Mouse (Mus musculus): ENCODE data around the gene Tubg1. TPM values are rescaled to one million over a fixed set of nuclear protein-coding genes. Genes with fewer than 3 reads are reported as not detected.
A peak's percentile ranks its signal among the peaks of the same experiment; 100 is the strongest.
"Not testable (repeated sequence)": the region's sequence is repeated elsewhere in the genome, so short reads cannot be mapped to it uniquely, and the experiment has no call there.

The Tubg1 gene
- polyA plus RNA-seq, 1 experiment from 2014 or later: 24.7 TPM

DNA sequence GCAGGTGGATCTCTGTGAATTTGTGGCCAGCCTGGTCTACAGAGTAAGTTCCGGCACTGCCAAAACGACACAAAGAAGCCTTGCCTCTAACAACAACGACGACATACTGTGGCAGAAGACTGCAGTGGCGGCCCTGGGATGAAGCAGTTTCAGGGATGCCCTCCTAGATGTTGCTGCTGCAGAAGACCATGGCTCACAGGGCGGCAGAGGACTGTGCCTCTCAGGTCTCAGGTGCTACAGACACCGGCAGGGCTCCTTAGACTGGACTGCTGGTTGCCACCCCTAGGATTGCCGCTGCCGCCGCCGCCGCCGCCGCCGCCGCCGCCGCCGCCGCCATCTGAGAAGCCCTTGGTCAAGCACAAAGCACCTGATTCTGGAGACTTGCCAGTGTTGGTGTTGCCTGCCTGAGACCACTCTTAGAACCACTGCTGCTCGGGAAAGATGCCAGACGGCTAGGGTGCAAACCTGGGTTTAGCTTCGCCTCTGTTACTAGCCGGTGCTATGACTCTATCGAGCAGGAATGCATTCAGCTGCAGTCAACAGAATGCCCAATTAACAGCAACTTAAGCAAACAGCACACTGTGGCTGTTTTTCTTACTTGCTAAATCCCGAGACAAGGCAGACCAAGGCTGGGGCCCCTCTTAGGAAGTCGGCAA lies 20.6 kb downstream of the Tubg1 start:
- Histone ChIP-seq H3K4me3 (ENCODE audit: inconsistent target) (no peak overlapping the region), H3K79me2 (ENCODE audit: inconsistent target) (no peaks in the 10 kb centered on the region), H3K27ac (no peak overlapping the region), H3K36me3 (ENCODE audit: inconsistent target) (no peaks in the 10 kb centered on the region)
- WGBS (ENCODE audit: missing documents): 19% methylated on average over 18 of the region's 27 CpGs

DNA sequence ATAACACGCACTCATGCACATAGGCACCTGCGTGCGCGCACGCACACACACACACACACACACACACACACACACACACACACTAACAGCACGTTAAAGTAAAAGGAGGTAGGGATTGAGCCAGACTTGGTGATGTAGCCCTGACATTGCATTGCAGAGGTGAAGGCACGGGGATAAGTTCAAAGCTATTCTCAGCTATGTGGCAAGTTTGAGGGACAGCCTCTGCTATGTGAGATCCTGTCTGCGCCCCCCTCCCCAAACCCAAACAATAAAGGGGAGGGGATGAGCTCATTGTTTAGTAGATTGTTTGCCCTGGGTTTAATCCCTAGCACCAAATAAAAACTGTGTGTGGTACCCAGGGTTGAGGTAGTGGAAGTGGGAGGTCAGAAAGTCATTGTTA lies 21.4 kb downstream of the Tubg1 start:
- Histone ChIP-seq H3K27ac (no peak overlapping the region), H3K4me3 (ENCODE audit: inconsistent target) (no peak overlapping the region), H3K79me2 (ENCODE audit: inconsistent target) (no peaks in the 10 kb centered on the region), H3K36me3 (ENCODE audit: inconsistent target) (no peaks in the 10 kb centered on the region)
- WGBS (ENCODE audit: missing documents): 91% methylated on average over 4 of the region's 8 CpGs

DNA sequence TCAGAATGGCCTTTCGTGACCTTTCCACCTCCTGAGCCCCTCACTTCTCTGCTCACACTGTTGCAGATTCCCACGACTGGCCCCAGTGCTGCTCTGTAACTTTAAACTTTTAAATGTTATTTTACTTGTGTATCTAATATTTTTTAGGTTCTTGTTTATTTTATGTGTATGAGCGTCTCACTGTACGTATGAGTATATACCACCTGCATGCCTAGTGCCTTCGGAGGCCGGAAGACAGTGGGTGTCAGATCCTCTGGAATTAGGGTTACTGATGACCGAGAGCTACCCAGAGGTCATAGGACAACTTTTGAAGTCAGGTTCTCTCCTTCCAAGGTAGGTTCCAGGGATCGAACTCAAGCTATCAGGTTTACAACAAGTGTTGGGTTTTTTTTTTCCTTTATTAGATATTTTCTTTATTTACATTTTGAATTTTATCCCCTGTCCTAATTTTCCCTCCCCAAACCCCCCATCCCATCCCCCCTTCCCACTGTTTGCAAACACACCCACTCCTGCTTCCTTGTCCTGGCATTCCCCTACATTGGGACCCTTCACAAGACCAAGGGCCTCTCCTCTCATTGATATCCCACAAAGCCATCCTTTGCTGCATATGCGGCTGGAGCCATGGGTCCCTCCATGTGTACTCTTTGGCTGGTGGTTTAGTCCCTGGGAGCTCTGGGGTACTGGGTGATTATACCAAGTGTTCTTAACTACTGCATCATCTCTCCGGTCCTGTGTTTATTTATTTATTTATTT lies 22.7 kb downstream of the Tubg1 start:
- no peaks in the 10 kb centered on the region for H3K79me2 ChIP-seq (ENCODE audit: inconsistent target)
- no peaks in the 10 kb centered on the region for H3K36me3 ChIP-seq (ENCODE audit: inconsistent target)
- H3K27ac ChIP-seq: no peak overlapping the region
- H3K4me3 ChIP-seq (ENCODE audit: inconsistent target): no peak overlapping the region
- WGBS (ENCODE audit: missing documents): 92% methylated on average over 10 of the region's 10 CpGs

DNA sequence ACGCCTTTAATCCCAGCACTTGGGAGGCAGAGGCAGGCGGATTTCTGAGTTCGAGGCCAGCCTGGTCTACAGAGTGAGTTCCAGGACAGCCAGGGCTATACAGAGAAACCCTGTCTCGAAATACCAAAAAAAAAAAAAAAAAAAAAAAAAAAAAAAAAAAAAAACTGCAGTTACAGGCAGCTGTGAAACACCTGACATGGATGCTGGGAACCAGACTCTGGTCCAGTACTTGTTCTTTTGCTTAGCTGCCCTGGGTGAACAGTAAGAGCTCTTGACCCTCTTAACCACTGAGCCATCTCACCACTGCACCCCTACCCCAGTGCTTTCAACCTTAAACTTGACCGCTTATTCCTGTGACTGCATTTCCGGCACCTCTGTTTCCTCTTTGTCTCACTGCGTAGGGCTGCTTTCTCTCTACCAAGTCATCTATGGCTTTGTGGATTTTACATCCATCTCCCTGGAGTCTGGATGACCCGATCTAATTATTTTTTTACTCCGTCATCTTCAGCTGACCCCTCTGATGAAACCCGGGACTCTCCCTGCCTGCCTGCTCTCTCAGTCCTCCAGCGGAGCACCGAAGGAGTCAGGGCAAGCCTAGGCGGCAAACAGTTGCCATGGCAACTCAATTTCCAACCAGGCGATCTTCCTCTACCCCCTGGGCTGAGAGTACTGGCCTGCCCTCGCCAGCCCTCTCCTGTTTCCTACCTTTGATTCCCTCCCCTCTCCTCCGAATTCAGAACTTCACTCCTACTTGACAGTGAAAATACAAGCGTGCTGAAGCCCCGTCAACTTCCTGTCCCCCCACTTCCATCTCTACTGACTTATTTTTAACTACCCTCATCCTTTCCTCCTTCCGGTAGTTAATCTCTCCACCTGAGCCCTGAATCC lies 23.8 kb downstream of the Tubg1 start:
- peak overlapping the region; percentile 24 for H3K4me3 ChIP-seq (ENCODE audit: inconsistent target)
- 0% methylated on average over 15 of the region's 19 CpGs for WGBS (ENCODE audit: missing documents)
- 0 out of 2 replicates have a peak overlapping the region, but pooled peaks have one; percentile 22 for H3K27ac ChIP-seq
- no peaks in the 10 kb centered on the region for H3K36me3 ChIP-seq (ENCODE audit: inconsistent target)
- H3K79me2 ChIP-seq (ENCODE audit: inconsistent target): no peaks in the 10 kb centered on the region

DNA sequence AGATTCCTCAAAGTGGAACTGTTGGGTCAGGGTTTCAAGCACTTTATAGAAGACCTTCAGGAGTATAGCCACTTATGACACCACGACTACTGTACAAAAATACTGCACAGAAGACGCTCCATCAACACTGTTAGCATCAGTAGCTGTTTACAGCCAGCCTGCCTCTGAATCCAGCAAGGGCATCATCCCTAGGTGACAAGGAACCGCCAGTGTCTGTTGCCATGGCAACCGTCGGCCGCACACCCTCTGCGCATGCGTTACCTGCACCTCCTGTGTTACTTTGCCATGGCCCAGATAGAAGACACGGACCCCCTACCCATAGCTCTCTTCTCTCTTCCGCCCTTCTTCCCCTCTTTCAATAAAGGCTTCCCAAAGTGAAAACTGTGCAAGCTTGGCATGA lies 26.6 kb downstream of the Tubg1 start:
- no peak overlapping the region for H3K27ac ChIP-seq
- H3K4me3 ChIP-seq (ENCODE audit: inconsistent target): no peak overlapping the region
- WGBS (ENCODE audit: missing documents): 82% methylated on average over 6 of the region's 10 CpGs
- H3K36me3 ChIP-seq (ENCODE audit: inconsistent target): no peaks in the 10 kb centered on the region
- H3K79me2 ChIP-seq (ENCODE audit: inconsistent target): no peaks in the 10 kb centered on the region

DNA sequence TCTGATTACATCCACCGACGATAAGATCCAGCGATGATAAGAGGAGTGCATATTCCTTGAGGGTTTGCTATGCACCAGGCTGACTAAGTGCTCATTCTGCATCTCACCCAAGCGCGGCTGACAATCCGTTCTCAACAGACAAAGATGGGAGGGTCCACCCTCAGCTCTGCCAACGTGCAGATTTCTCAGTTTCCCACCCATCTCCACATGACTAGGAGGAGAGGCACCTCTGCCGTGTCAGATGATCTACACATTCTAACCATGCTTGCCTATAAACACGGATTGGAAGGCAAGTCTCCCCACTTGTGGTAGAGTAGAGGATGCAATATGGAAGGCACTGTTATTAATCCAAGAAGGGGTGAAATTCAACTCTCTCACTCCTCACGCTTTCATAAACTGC lies 29.0 kb downstream of the Tubg1 start:
- Histone ChIP-seq H3K27ac (no peak overlapping the region), H3K4me3 (ENCODE audit: inconsistent target) (no peak overlapping the region), H3K36me3 (ENCODE audit: inconsistent target) (no peaks in the 10 kb centered on the region), H3K79me2 (ENCODE audit: inconsistent target) (no peaks in the 10 kb centered on the region)
- 89% methylated on average over 10 of the region's 10 CpGs for WGBS (ENCODE audit: missing documents)

DNA sequence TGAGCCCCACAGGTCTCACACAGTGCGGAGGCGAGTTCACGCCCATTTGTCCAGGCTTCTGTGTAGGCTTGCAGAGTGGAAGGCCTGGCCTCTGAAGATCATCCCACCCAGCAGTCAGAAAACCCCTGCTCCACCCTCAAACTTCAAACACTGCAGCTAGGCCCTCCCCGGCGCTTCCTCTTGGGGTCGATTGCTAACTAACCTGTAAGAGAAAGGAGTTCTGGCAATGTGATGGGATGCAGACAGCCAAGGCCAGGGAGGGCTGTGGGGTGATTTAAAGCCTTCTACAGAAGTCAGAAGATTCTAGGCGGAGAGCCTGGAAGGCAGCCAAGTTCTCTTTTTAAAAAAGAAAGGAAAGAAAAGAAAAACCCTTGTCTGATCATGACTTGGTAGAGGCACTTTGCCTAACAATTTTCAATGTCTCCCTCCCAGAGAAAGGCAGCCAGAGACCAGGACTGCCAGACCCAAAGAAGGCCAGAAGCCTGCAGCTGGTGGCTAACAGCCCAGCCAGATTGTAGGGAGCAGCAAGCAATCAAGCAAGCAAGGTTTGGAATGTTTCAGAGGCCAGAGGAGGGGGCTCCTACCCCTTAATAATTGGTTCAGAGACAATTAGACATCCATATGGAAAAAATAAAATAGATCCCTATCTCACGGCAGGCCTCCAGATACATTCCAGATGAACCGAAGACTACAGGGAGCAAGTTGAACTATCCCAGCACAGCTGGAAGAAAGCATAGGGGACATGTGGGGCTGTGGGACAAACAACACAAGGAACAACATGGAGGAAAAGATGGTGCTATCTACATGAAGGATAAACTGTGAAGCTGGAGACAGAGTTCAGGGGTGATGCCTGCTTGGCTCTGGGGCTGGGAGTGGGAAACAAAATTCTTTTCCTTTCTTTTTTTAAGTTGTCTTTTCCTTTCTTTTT lies 29.7 kb downstream of the Tubg1 start:
- Histone ChIP-seq H3K79me2 (ENCODE audit: inconsistent target) (no peaks in the 10 kb centered on the region), H3K36me3 (ENCODE audit: inconsistent target) (no peaks in the 10 kb centered on the region), H3K27ac (no peak overlapping the region), H3K4me3 (ENCODE audit: inconsistent target) (no peak overlapping the region)
- 59% methylated on average over 9 of the region's 9 CpGs for WGBS (ENCODE audit: missing documents)

DNA sequence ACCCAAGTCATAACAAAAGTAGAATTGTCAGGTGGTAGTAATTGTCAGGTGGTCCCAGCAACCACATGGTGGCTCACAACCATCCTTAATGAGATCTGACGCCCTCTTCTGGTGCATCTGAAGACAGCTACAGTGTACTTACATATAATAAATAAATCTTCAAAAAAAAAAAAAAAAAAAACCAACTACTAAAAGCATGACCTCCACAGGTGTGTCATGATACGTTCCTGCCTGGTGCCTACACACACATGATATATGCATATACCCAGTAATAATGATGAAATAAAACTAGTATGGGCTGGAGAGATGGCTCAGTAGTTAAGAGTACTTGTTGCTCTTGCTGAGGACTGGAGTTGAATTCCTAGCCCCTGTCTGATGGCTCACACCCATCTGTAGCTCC lies 31.3 kb downstream of the Tubg1 start:
- WGBS (ENCODE audit: missing documents): 94% methylated on average over 2 of the region's 2 CpGs
- Histone ChIP-seq H3K79me2 (ENCODE audit: inconsistent target) (no peaks in the 10 kb centered on the region), H3K4me3 (ENCODE audit: inconsistent target) (no peak overlapping the region), H3K27ac (no peak overlapping the region), H3K36me3 (ENCODE audit: inconsistent target) (no peaks in the 10 kb centered on the region)

DNA sequence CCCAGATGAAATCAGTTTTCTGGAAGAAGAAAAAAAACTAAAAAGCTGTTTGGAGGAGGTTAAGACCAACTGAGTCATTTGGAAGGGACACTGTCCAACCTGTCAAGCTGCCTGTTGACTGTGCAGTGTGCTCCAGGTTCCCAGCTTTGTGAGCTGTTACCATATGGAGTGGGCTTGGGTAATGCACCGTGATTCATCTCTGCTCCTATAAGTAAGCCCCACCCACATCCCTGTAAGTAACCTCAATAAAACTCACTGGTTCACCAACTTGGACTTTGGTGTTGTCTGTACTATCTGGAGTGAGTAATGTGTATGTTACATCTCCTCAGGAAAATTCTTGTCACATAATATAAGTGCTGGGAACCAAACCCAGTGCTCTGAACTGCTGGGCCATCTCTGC lies 33.1 kb downstream of the Tubg1 start:
- no peak overlapping the region for H3K27ac ChIP-seq
- no peak overlapping the region for H3K4me3 ChIP-seq (ENCODE audit: inconsistent target)
- 76% methylated on average over 1 of the region's 1 CpGs for WGBS (ENCODE audit: missing documents)
- no peaks in the 10 kb centered on the region for H3K36me3 ChIP-seq (ENCODE audit: inconsistent target)
- H3K79me2 ChIP-seq (ENCODE audit: inconsistent target): no peaks in the 10 kb centered on the region

DNA sequence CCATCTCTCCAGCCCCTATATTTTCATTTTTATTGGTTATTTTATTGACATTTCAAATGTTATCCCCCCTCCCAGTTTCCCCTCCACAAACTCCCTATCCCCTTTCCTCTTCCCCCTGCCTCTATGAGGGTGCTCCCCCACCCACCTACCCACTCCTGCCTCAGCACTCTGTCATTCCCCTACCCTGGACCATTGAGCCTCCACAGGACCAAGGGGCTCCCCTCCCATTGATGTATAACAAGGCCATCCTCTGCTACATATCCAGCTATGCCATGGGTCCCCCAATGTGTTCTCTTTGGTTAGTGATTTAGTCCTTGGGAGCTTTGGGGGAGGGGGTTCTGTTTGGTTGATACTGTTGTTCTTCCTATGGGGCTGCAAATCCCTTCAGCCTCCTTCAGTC lies 34.9 kb downstream of the Tubg1 start:
- no peaks in the 10 kb centered on the region for H3K36me3 ChIP-seq (ENCODE audit: inconsistent target)
- H3K4me3 ChIP-seq (ENCODE audit: inconsistent target): no peak overlapping the region
- H3K79me2 ChIP-seq (ENCODE audit: inconsistent target): no peaks in the 10 kb centered on the region
- no peak overlapping the region for H3K27ac ChIP-seq

DNA sequence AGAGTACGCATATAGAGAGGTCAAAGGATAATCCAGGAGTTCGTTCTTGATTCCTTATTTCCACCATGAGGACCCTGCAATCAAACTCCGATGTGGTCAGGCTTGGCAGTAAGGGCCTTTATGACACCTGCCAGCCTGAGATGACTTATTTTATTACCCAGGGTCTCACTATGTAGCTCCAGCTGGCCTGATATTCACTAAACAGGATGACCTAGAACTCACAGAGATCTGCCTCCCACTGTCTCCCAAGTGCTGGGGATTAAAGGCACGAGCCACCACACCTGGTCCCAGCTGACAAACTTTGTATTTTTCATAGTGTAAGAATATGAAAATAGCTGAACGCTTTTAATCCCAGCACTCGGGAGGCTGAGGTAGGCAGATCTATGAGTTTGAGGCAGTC lies 35.4 kb downstream of the Tubg1 start:
- Histone ChIP-seq H3K27ac (no peak overlapping the region), H3K79me2 (ENCODE audit: inconsistent target) (no peaks in the 10 kb centered on the region), H3K4me3 (ENCODE audit: inconsistent target) (no peak overlapping the region), H3K36me3 (ENCODE audit: inconsistent target) (no peaks in the 10 kb centered on the region)
- 95% methylated on average over 6 of the region's 6 CpGs for WGBS (ENCODE audit: missing documents)

DNA sequence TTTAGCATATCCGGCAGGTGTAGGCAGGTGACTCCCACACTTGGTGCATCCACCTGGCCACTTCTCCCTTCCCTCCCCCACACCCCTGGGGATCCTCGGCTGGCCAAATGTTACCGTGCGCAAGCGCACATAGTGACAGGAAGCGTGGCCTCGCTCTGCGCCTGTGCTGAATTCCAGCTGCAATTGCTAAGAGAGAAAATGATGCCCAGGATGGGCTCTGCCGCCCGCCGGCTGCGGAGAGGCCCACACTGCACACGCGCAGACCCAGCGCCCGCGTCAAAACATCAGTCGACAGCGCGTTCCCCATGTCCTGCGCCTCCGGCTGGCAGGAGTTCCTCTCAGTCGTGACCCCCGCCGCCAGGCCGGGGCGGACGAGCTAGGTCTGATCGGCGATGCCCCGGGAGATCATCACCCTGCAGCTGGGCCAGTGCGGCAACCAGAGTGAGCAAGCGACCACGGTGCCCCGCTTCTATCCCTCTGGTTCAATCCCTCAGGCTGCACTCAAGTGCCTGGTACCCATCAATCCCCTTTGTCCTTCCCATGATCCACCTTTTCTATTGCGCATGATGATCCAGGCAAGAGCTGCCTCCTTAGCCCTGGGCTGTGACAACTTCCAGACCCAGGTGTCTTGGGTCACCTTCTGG lies 36.1 kb downstream of the Tubg1 start, which contains the start of gene Tubg2:
TSS of gene Tubg2 (plus strand) at position 180 of the 644 bp plus-strand sequence.
- H3K79me2 ChIP-seq (ENCODE audit: inconsistent target): no peaks in the 10 kb centered on the region
- H3K36me3 ChIP-seq (ENCODE audit: inconsistent target): no peaks in the 10 kb centered on the region
- H3K27ac ChIP-seq: no peak within 1 kb of the TSS
- 9% methylated on average over 36 of the region's 36 CpGs for WGBS (ENCODE audit: missing documents)
- H3K4me3 ChIP-seq (ENCODE audit: inconsistent target): no peak within 1 kb of the TSS

DNA sequence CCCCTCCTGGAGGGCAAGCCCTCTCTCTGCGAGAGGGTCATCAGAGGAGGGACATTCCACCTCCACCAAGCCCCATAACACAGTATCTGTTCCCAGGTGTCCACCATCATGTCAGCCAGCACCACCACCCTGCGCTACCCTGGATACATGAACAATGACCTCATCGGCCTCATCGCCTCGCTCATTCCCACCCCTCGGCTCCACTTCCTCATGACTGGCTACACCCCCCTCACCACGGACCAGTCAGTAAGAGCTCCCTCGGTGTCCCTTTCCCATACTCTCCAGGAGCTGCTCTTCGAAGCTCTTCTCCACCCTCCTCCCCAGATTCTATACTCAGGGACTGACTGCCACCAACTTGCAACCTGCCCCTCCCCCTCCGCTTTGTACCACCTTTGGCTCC lies 40.4 kb downstream of the Tubg1 start:
- WGBS (ENCODE audit: missing documents): 64% methylated on average over 8 of the region's 10 CpGs
- not testable (repeated sequence) for H3K27ac ChIP-seq; H3K36me3 ChIP-seq (ENCODE audit: inconsistent target); H3K79me2 ChIP-seq (ENCODE audit: inconsistent target); H3K4me3 ChIP-seq (ENCODE audit: inconsistent target)

Data from macrophage (primary cell).